Mouse (Mus musculus) ES-Bruce4 (cell line): Measurements from ENCODE around the gene Rhebl1.

Source experiments
- CTCF ChIP-seq: IDR thresholded peaks from one replicate; pipeline ENCODE4 v1.8.1; 2011; ENCODE audit warnings: low read depth, low read length
- EP300 ChIP-seq: IDR thresholded peaks from 2 replicates; pipeline ENCODE4 v1.6.1; 2011; ENCODE audit warnings: low read depth, low read length; ENCODE audit not compliant: insufficient read depth

- no peak for TF ChIP-seq CTCF
- no peak for TF ChIP-seq EP300
Observed at GRCm38 (mm10) chr15:98833281-98833680, 61.1 kb downstream of the Rhebl1 start.
